24 mouse cellular contexts compared by ENCODE assay signal in genomic region chr10:18863332-18863731, GRCm38 (mm10). TPM values are rescaled to one million over a fixed set of nuclear protein-coding genes. Genes with fewer than 3 reads are reported as not detected.
DNase-seq lines count a peak whose midpoint lies in the region; ATAC-seq lines count a peak whose summit lies in the region.
"Had no signal": no experiment of that assay in that cellular context is flagged by ENCODE, and none has a peak within 500 bp of the region (broad histone marks: within the 10 kb centered on the region; RNA-seq: fewer than 3 reads in every experiment).

No protein-coding gene starts in this region.

- no peak overlapping the region for H3K9ac ChIP-seq in heart, embryonic 12.5 days
- H3K9ac ChIP-seq in midbrain, embryonic 11.5 days (ENCODE audit: low read length), result no peak overlapping the region
- H3K9ac ChIP-seq: liver, embryonic 13.5 days; lung, embryonic 15.5 days; midbrain, embryonic 12.5 days; neural tube, embryonic 15.5 days had no signal

- no peaks in the 10 kb centered on the region for H3K27me3 ChIP-seq in heart, embryonic 12.5 days (replicated peaks)
- no peaks in the 10 kb centered on the region for H3K27me3 ChIP-seq in midbrain, embryonic 11.5 days (ENCODE audit: control insufficient read depth, insufficient read depth, low read length)
- H3K27me3 ChIP-seq: liver, embryonic 13.5 days; lung, embryonic 15.5 days; midbrain, embryonic 12.5 days; neural tube, embryonic 15.5 days had no signal

- 26% methylated on average over 4 of the region's 4 CpGs for WGBS in heart, embryonic 12.5 days
- 71% methylated on average over 4 of the region's 4 CpGs for WGBS in midbrain, embryonic 11.5 days

- DNase-seq in heart, adult 11 months, result peak; percentile 96
- DNase-seq in heart, postnatal 25 days (ENCODE audit: low spot score), result no peak
- peak; percentile 26 to 38 for DNase-seq in cerebellum, postnatal 36 days
- DNase-seq in heart, postnatal 4 days, result peak; percentile 56
- DNase-seq in thymus, postnatal 25 days, result no peak
- no peak for DNase-seq in midbrain, embryonic 11.5 days (ENCODE audit: low spot score, missing footprints)
- no peak for DNase-seq in spleen, postnatal 36 days (ENCODE audit: low spot score in 2 of 2)
- DNase-seq: B cell, adult 2 months; gastrocnemius, adult 2 months; kidney, adult 11 months; liver, embryonic 13.5 days; right cerebral cortex, postnatal 4 days; thymus, adult 18-20 months had no signal

- H3K9me3 ChIP-seq in heart, embryonic 12.5 days (replicated peaks), result no peaks in the 10 kb centered on the region
- H3K9me3 ChIP-seq in midbrain, embryonic 11.5 days (ENCODE audit: control insufficient read depth, low read length), result no peaks in the 10 kb centered on the region
- H3K9me3 ChIP-seq: embryonic facial prominence, embryonic 10.5 days; limb, embryonic 10.5 days; liver, embryonic 13.5 days; lung, embryonic 15.5 days; midbrain, embryonic 12.5 days; neural tube, embryonic 15.5 days had no signal

- no peaks in the 10 kb centered on the region for H3K36me3 ChIP-seq in heart, embryonic 12.5 days
- H3K36me3 ChIP-seq in midbrain, embryonic 11.5 days (ENCODE audit: control insufficient read depth, insufficient read depth, low read length), result no peaks in the 10 kb centered on the region
- H3K36me3 ChIP-seq: embryonic facial prominence, embryonic 10.5 days; limb, embryonic 10.5 days; liver, embryonic 13.5 days; lung, embryonic 15.5 days; midbrain, embryonic 12.5 days; neural tube, embryonic 15.5 days had no signal

- H3K4me1 ChIP-seq in heart, embryonic 12.5 days (replicated peaks), result peaks cover 15% of the 10 kb centered on the region
- H3K4me1 ChIP-seq in midbrain, embryonic 11.5 days (ENCODE audit: control insufficient read depth, insufficient read depth, low read length), result no peaks in the 10 kb centered on the region
- H3K4me1 ChIP-seq: lung, embryonic 15.5 days; neural tube, embryonic 15.5 days had no signal

- no peak overlapping the region for H3K4me3 ChIP-seq in heart, embryonic 12.5 days
- H3K4me3 ChIP-seq in midbrain, embryonic 11.5 days (ENCODE audit: low read depth, low read length), result no peak overlapping the region
- H3K4me3 ChIP-seq: embryonic facial prominence, embryonic 10.5 days; gastrocnemius, adult 2 months; left cerebral cortex, adult 2 months; limb, embryonic 10.5 days; liver, embryonic 13.5 days; lung, embryonic 15.5 days; midbrain, embryonic 12.5 days; neural tube, embryonic 15.5 days had no signal

- ATAC-seq in heart, embryonic 12.5 days (ENCODE audit: insufficient number of reproducible peaks, low FRiP score), result no peak
- no peak for ATAC-seq in midbrain, embryonic 11.5 days (ENCODE audit: low FRiP score)
- ATAC-seq: forebrain, embryonic 16.5 days; hindbrain, embryonic 16.5 days had no signal

- H3K27ac ChIP-seq in heart, embryonic 12.5 days (ENCODE audit: poor library complexity, severe bottlenecking), result peak overlapping the region; percentile 33
- no peak overlapping the region for H3K27ac ChIP-seq in midbrain, embryonic 11.5 days (ENCODE audit: low read depth, low read length)
- H3K27ac ChIP-seq: embryonic facial prominence, embryonic 10.5 days; gastrocnemius, adult 2 months; kidney, postnatal 0 days; left cerebral cortex, adult 2 months; limb, embryonic 10.5 days; liver, embryonic 13.5 days; lung, embryonic 15.5 days; macrophage; midbrain, embryonic 12.5 days; neural tube, embryonic 15.5 days had no signal

- intact Hi-C loops in heart, postnatal 25 days (cut with DNase I), result no loop called here

- H3K4me2 ChIP-seq in heart, embryonic 12.5 days, result no peak overlapping the region
- no peak overlapping the region for H3K4me2 ChIP-seq in midbrain, embryonic 11.5 days
- H3K4me2 ChIP-seq: liver, embryonic 13.5 days; lung, embryonic 15.5 days; midbrain, embryonic 12.5 days; neural tube, embryonic 15.5 days had no signal

RNA-seq across cellular contexts. Expression of gene Perp, which starts 18.5 kb away (rescaled TPM):
- total RNA-seq in heart, postnatal 25 days (2021), result 100 to 1,000 TPM; 121 to 130 TPM
- polyA plus RNA-seq in heart, embryonic 12.5 days (2016; fragmentation: Nextera tagmentation; extraction: Ambion mirVana), result 105 and 106 TPM in 2 replicates
- 100 to 1,000 TPM; 226 to 239 TPM for total RNA-seq in heart, postnatal 4 days (2021)
- polyA plus RNA-seq in midbrain, embryonic 11.5 days (2014; fragmentation: Nextera tagmentation; extraction: Ambion mirVana), result 6.0 and 6.1 TPM in 2 replicates
- polyA plus RNA-seq: macrophage had no signal

Comparison
In these comparisons a context has a peak if more than half of its experiments do, and no peak if none do; other contexts are left out.
1. DNase-seq: peak in heart, adult 11 months (single experiment), cerebellum, postnatal 36 days (2 of 2) and heart, postnatal 4 days (single experiment); none in heart, postnatal 25 days (single experiment), thymus, postnatal 25 days (single experiment), midbrain, embryonic 11.5 days (single experiment) and spleen, postnatal 36 days (0 of 2).